Mouse (Mus musculus): ENCODE data around the gene Cnn2. TPM values are rescaled to one million over a fixed set of nuclear protein-coding genes. Genes with fewer than 3 reads are reported as not detected.

Cnn2 gene
- total RNA-seq, 2 experiments from 2014 or later: 109 to 113 TPM

GRCm38 (mm10) chr10:80019471-80020131, 31.2 kb downstream of the Cnn2 start:
- DNase-seq: no peak

GRCm38 (mm10) chr10:80020191-80020590, 31.8 kb downstream of the Cnn2 start:
- DNase-seq: no peak

- no peak for DNase-seq
These were observed 32.4 kb downstream of the Cnn2 start for GRCm38 (mm10) chr10:80020603-80021319.

GRCm38 (mm10) chr10:80021320-80021641, 32.9 kb downstream of the Cnn2 start:
- DNase-seq: no peak

GRCm38 (mm10) chr10:80022164-80022563, 33.8 kb downstream of the Cnn2 start:
- DNase-seq: no peak

- no peak for DNase-seq
These were observed 34.4 kb downstream of the Cnn2 start for GRCm38 (mm10) chr10:80022806-80023205.

- DNase-seq: no peak
These were observed 35.4 kb downstream of the Cnn2 start for GRCm38 (mm10) chr10:80023758-80024157.

GRCm38 (mm10) chr10:80024229-80025043, 36.1 kb downstream of the Cnn2 start:
- no peak for DNase-seq

- DNase-seq: no peak
These were observed 36.6 kb downstream of the Cnn2 start for GRCm38 (mm10) chr10:80025044-80025347.

- DNase-seq: no peak
These were observed 37.1 kb downstream of the Cnn2 start for GRCm38 (mm10) chr10:80025463-80025862.

GRCm38 (mm10) chr10:80025889-80026288, 37.5 kb downstream of the Cnn2 start:
- no peak for DNase-seq

GRCm38 (mm10) chr10:80027681-80028520, 39.5 kb downstream of the Cnn2 start:
- no peak for DNase-seq

- DNase-seq: no peak
These were observed 40.1 kb downstream of the Cnn2 start for GRCm38 (mm10) chr10:80028521-80028846.

- DNase-seq: no peak
These were observed 41.8 kb downstream of the Cnn2 start for GRCm38 (mm10) chr10:80030191-80030590.

- no peak for DNase-seq
These were observed 42.4 kb downstream of the Cnn2 start for GRCm38 (mm10) chr10:80030736-80031135.

- DNase-seq: peak; percentile 68
These were observed 44.6 kb downstream of the Cnn2 start for GRCm38 (mm10) chr10:80032799-80033480.

- peak; percentile 65 for DNase-seq
These were observed 45.4 kb downstream of the Cnn2 start for GRCm38 (mm10) chr10:80033511-80034391.

GRCm38 (mm10) chr10:80035148-80035547, 46.8 kb downstream of the Cnn2 start:
- DNase-seq: no peak

- DNase-seq: no peak
These were observed 47.3 kb downstream of the Cnn2 start for GRCm38 (mm10) chr10:80035686-80036085.

- DNase-seq: no peak
These were observed 48.4 kb downstream of the Cnn2 start for GRCm38 (mm10) chr10:80036832-80037231.

- peak; percentile 97 for DNase-seq
These were observed 51.2 kb downstream of the Cnn2 start, which contains the start of gene Polr2e for GRCm38 (mm10) chr10:80039559-80039979. Polr2e (minus strand) TSS chr10:80039795.

Data from heart, postnatal 4 days (tissue).